Mouse (Mus musculus) liver, embryonic 14.5 days (tissue): Measurements from ENCODE around the gene Ms4a5. TPM values are rescaled to one million over a fixed set of nuclear protein-coding genes. Genes with fewer than 3 reads are reported as not detected.
"Not testable (repeated sequence)": the region's sequence is repeated elsewhere in the genome, so short reads cannot be mapped to it uniquely, and the experiment has no call there.

ENCODE experiments used
- ATAC-seq: fragments of 200-750 bp; cut with Nextera tagmentation; 2 replicates; pipeline ENCODE4 v1.8.0; 2017; ENCODE audit warnings: moderate number of reproducible peaks, mild to moderate bottlenecking, moderate library complexity; ENCODE audit not compliant: insufficient read depth
- DNase-seq, 3 experiments: peaks; one replicate each; pipeline ENCODE4 v3.0.0-alpha.2; 2012 to 2013; ENCODE audit warnings: low read depth in 3 of 3, low spot score in 3 of 3
- H3K27ac ChIP-seq: fragments of 300-500 bp; sonication (generic); 2 replicates; pipeline ENCODE4 v1.5.1; 2014; ENCODE audit warnings: moderate library complexity, mild to moderate bottlenecking, control low read depth, inconsistent platforms
- H3K27me3 ChIP-seq: fragments of 300-500 bp; sonication (generic); 2 replicates; pipeline ENCODE4 v1.6.1; 2014; ENCODE audit warnings: mild to moderate bottlenecking, low read length, moderate library complexity; ENCODE audit not compliant: control insufficient read depth, insufficient read depth
- H3K36me3 ChIP-seq: fragments of 300-500 bp; sonication (generic); replicated peaks from 2 replicates; pipeline ENCODE4 v1.6.1; 2014; ENCODE audit warnings: low read depth; ENCODE audit not compliant: control insufficient read depth, insufficient read depth
- H3K4me1 ChIP-seq, 2 experiments: fragments of 200-500 bp in 1 of 2; fragments of 300-500 bp in 1 of 2; sonication (generic) in 1 of 2; replicated peaks; 2 replicates each; pipeline ENCODE4 v1.6.1; 2012 to 2014; ENCODE audit warnings: antibody characterized with exemption in 1 of 2, inconsistent platforms in 1 of 2, low read length in 1 of 2; ENCODE audit not compliant: control insufficient read depth in 2 of 2, insufficient read depth in 2 of 2
- H3K4me2 ChIP-seq: fragments of 300-500 bp; sonication (generic); 2 replicates; pipeline ENCODE4 v1.6.1; 2014; ENCODE audit warnings: low read depth, mild to moderate bottlenecking, control low read depth, moderate library complexity
- H3K4me3 ChIP-seq, 2 experiments: fragments of 200-500 bp in 1 of 2; fragments of 300-500 bp in 1 of 2; sonication (generic) in 1 of 2; 2 replicates each; pipeline ENCODE4 v1.5.1; 2012 to 2014; ENCODE audit warnings: low read depth in 2 of 2, low read length in 2 of 2, mild to moderate bottlenecking in 2 of 2, control low read depth in 1 of 2, inconsistent platforms in 1 of 2, moderate library complexity in 1 of 2; ENCODE audit not compliant: insufficient read depth in 1 of 2
- H3K9ac ChIP-seq: fragments of 300-500 bp; sonication (generic); replicated peaks from 2 replicates; pipeline ENCODE4 v1.6.1; 2014; ENCODE audit warnings: mild to moderate bottlenecking, control low read depth, moderate library complexity
- H3K9me3 ChIP-seq: fragments of 300-500 bp; sonication (generic); 2 replicates; pipeline ENCODE4 v1.6.1; 2016; ENCODE audit warnings: low read length, mixed read lengths; ENCODE audit not compliant: control insufficient read depth
- CTCF ChIP-seq: IDR thresholded peaks from 2 replicates; pipeline ENCODE4 v1.5.1; 2016; ENCODE audit warnings: antibody characterized with exemption, low read depth, control low read depth
- EP300 ChIP-seq: IDR thresholded peaks from 2 replicates; pipeline ENCODE4 v1.6.1; 2016; ENCODE audit warnings: antibody characterized with exemption, low read depth
- WGBS: fragments of 180-500 bp; shearing (Covaris S2); extraction: QIAGEN DNeasy Blood & Tissue Kit; methylation state at CpG from one replicate; pipeline ENCODE4 v1.1.7; 2014; ENCODE audit not compliant: insufficient replicate concordance; 5-methylcytosine and 5-hydroxymethylcytosine counted together
- polyA plus RNA-seq, 2 experiments: library from polyadenylated mRNA; depleted of rRNA in 1 of 2; stranded (reverse) in 1 of 2; unstranded in 1 of 2; fragments of >200 nt; fragmentation: Nextera tagmentation in 1 of 2; extraction: Ambion mirVana in 1 of 2; gene quantifications; 2 replicates each; pipeline versions ENCODE4 v1.2.1 to v1.2.3; 2012 to 2014

The Ms4a5 gene
- polyA plus RNA-seq, 2 experiments = not detected

DNA sequence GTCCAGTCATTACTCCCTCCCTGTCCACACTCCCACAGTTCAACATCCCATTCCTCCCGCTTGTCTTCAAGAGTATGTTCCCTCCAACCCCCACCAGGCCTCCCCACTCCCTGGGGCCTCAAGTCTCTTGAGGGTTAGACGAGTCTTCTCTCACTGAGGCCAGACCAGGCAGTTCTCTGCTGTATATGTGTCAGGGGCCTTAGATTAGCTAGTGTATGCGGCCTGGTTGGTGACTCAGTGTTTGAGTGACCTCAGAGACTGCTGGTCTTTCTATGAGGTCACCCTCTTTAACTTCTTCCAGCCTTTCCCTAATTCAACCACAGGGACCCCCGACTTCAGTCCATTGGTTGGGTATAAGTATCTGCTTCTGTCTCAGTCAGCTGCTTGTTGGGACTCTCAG lies 16.7 kb downstream of the Ms4a5 start:
- no peaks in the 10 kb centered on the region for H3K36me3 ChIP-seq
- TF ChIP-seq EP300 (no peak), CTCF (no peak)
- H3K4me3 ChIP-seq = no peak overlapping the region
- no peak overlapping the region for H3K4me2 ChIP-seq
- no peaks in the 10 kb centered on the region for H3K4me1 ChIP-seq
- H3K27ac ChIP-seq = no peak overlapping the region
- no peaks in the 10 kb centered on the region for H3K9me3 ChIP-seq
- no peak overlapping the region for H3K9ac ChIP-seq
- WGBS = 55% methylated on average over 4 of the region's 4 CpGs
- H3K27me3 ChIP-seq = no peaks in the 10 kb centered on the region
- DNase-seq = no peak
- no peak for ATAC-seq

DNA sequence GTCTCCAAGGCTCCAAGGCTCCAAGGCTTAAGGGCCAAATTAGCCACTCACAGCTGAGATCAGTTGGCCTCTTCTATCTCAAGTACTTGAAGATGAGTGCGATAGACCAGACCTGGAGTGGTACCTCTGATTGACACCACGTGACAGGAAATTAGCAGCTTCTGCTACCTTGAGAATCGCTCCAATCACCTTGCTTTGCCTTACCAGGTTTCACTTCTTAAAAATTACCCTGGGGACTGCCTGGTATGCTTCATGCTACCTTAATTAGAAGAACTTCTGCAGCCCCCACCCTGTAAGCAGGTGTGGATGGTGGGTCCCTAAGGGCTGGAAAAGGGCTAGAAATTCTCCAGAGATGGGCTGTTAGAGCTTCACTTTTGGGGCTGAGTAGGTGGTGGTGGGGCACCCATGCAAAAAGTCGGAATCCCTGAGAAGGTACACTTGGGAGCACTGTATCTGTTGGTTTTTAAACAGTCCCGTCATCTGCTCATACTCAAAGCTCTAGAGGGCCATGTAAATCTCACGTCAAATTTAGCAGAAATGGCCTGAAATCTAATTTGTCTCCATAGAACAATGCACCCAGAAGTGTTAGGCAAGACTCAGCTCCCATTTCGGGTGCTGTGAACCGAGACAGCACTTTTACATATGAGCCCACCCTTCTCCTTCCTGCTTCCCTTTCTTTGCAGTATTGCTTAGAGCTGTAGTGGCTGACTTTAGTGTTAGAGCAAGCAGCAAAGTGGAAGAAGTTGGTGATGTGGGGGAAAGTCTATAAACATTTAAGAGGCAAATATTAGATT lies 17.4 kb downstream of the Ms4a5 start, which contains the start of gene Ms4a1:
TSS of gene Ms4a1 (minus strand) at position 190 of the 794 bp plus-strand sequence.
- Histone ChIP-seq H3K4me3 (no peak within 1 kb of the TSS), H3K9me3 (no peaks in the 10 kb centered on the region), H3K27ac (no peak within 1 kb of the TSS), H3K9ac (no peak within 1 kb of the TSS), H3K4me2 (no peak within 1 kb of the TSS), H3K4me1 (no peaks in the 10 kb centered on the region), H3K27me3 (no peaks in the 10 kb centered on the region), H3K36me3 (no peaks in the 10 kb centered on the region)
- ATAC-seq (no peak), DNase-seq (no peak)
- TF ChIP-seq EP300 (no peak), CTCF (no peak)
- WGBS = 44% methylated on average over 8 of the region's 8 CpGs

DNA sequence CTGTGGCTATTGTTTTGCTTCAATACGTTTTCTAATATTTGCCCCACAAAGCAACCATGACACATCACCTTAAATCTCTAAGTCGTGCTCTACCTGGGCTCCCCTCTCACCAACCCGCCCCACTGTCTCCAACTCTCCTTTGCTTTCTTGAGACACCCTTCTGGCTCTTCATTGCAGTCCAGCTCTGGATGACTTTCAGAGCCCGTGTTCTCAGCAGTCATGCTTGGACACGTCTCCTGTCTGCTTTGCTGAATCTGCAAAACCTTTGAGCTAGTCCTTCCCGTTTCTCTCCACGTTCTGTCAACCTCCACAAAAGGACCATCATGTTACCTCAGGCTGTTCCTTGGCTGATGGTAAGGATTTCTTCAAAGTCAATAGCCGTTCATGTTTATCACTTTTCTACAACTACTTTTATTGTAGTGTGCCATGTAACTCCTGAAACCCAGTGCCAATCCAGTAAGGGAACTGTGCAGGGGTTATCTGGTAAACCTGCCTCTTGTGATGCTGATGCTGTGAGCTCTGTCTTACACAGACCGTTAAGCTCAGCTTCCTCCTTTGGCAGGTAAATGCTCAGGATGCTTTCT lies 19.0 kb downstream of the Ms4a5 start:
- H3K4me1 ChIP-seq = no peaks in the 10 kb centered on the region
- no peak overlapping the region for H3K9ac ChIP-seq
- H3K4me2 ChIP-seq = no peak overlapping the region
- H3K9me3 ChIP-seq = no peaks in the 10 kb centered on the region
- WGBS = 61% methylated on average over 9 of the region's 9 CpGs
- H3K27me3 ChIP-seq = no peaks in the 10 kb centered on the region
- TF ChIP-seq CTCF = no peak
- no peak for TF ChIP-seq EP300
- ATAC-seq (no peak), DNase-seq (no peak)
- no peak overlapping the region for H3K4me3 ChIP-seq
- H3K36me3 ChIP-seq = no peaks in the 10 kb centered on the region
- H3K27ac ChIP-seq = no peak overlapping the region

DNA sequence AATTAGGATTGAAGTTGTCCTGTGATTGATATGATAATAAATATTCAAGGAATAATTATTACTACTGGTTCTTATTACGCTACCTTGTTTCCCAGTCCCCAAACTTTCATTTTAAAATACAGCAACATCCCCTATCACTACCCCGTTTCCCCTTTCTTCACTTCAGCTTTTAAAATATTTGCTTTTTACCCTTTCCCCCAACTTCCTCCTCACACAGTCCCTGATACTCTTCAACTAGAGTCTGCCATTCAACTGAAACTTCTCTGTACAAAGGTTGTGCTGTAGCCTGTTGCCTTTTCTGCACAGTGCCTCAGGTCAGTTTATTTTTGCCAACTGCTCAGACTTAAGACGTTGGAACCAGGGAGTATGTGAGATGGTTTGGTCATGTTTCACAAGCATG lies 20.1 kb downstream of the Ms4a5 start:
- TF ChIP-seq EP300 (no peak), CTCF (no peak)
- Histone ChIP-seq H3K27me3 (no peaks in the 10 kb centered on the region), H3K4me3 (no peak overlapping the region), H3K36me3 (no peaks in the 10 kb centered on the region), H3K9ac (no peak overlapping the region), H3K27ac (no peak overlapping the region), H3K4me2 (no peak overlapping the region), H3K9me3 (no peaks in the 10 kb centered on the region), H3K4me1 (no peaks in the 10 kb centered on the region)
- DNase-seq (no peak), ATAC-seq (no peak)
- WGBS = 25% methylated on average over 3 of the region's 3 CpGs

DNA sequence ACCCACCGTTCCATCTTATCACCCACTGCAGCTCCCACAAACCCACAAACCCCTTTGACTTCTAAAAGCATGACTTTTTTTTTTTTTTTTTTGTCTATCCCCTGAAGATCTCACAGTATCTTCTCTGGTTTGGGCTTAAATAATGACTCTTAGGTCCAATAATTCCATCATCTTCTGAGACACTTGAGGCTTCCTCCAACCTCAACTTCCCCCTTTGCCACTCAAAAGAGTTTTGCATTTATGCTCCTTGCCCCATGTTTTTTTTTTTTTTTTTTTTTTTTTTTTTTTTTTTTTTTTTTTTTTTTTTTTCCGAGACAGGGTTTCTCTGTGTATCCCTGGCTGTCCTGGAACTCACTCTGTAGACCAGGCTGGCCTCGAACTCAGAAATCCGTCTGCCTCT lies 20.7 kb downstream of the Ms4a5 start:
- H3K9ac ChIP-seq, DNase-seq, H3K4me3 ChIP-seq, H3K9me3 ChIP-seq, H3K4me1 ChIP-seq, H3K4me2 ChIP-seq, H3K27me3 ChIP-seq, H3K27ac ChIP-seq, H3K36me3 ChIP-seq, ATAC-seq: not testable (repeated sequence)
- 31% methylated on average over 4 of the region's 4 CpGs for WGBS
